In the genomic region with DNA sequence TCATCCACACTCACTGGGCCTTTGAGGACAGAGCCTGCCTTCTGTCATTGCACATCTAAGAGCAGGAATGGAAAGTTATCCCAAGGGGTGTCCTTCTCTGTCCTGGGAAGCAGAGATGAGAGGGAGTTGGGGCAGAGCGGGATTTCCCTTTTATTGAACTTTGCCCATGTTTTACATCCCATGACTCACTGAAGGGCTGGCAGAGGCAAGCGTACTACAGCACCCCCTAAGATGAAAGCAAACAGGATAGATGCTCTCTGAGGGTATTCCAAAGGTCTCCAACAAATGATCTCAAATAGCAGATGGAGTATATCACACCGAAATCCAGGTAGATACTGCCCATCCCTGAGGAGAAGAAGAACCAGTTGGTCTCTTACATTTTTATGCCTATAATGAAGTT, we compare ENCODE assay signal across 30 mouse cellular contexts. TPM values are rescaled to one million over a fixed set of nuclear protein-coding genes. Genes with fewer than 3 reads are reported as not detected.
"Had no signal": no experiment of that assay in that cellular context is flagged by ENCODE, and none has a peak within 500 bp of the region (broad histone marks: within the 10 kb centered on the region; RNA-seq: fewer than 3 reads in every experiment).

No protein-coding gene starts in this region.

- H3K4me1 ChIP-seq: heart, embryonic 10.5 days; heart, embryonic 12.5 days; hindbrain, embryonic 10.5 days; hindbrain, embryonic 13.5 days; hindbrain, embryonic 15.5 days; kidney, embryonic 15.5 days; liver, embryonic 13.5 days; liver, embryonic 15.5 days had no signal

- H3K9me3 ChIP-seq: heart, embryonic 10.5 days; heart, embryonic 12.5 days; hindbrain, embryonic 10.5 days; hindbrain, embryonic 13.5 days; hindbrain, embryonic 15.5 days; kidney, embryonic 15.5 days; limb, embryonic 12.5 days; liver, embryonic 13.5 days; liver, embryonic 15.5 days had no signal

- ATAC-seq: hindbrain, postnatal 0 days; liver, postnatal 0 days had no signal

- H3K27me3 ChIP-seq: heart, embryonic 12.5 days; hindbrain, embryonic 13.5 days; hindbrain, embryonic 15.5 days; kidney, embryonic 15.5 days; liver, embryonic 13.5 days; liver, embryonic 15.5 days had no signal

- H3K4me2 ChIP-seq: heart, embryonic 12.5 days; hindbrain, embryonic 13.5 days; hindbrain, embryonic 15.5 days; kidney, embryonic 15.5 days; limb, embryonic 12.5 days; liver, embryonic 11.5 days; liver, embryonic 13.5 days; liver, embryonic 15.5 days had no signal

- DNase-seq: gastrocnemius, adult 2 months; gastrocnemius, postnatal 10 days; gastrocnemius, postnatal 25 days; heart, adult 2 months; heart, postnatal 10 days; heart, postnatal 4 days; kidney, adult 11 months; kidney, adult 2 months; kidney, adult 9 months; kidney, postnatal 14 days; kidney, postnatal 36 days; layer of hippocampus, adult 9-11 months; layer of hippocampus, postnatal 36 days; left cerebral cortex, postnatal 4 days; liver; liver, embryonic 13.5 days; liver, postnatal 0 days had no signal

- H3K36me3 ChIP-seq: heart, embryonic 10.5 days; heart, embryonic 12.5 days; hindbrain, embryonic 10.5 days; hindbrain, embryonic 13.5 days; hindbrain, embryonic 15.5 days; kidney, embryonic 15.5 days; limb, embryonic 12.5 days; liver, embryonic 13.5 days; liver, embryonic 15.5 days had no signal

- H3K4me3 ChIP-seq: gastrocnemius, adult 2 months; heart, adult 2 months; heart, embryonic 10.5 days; heart, embryonic 12.5 days; hindbrain, embryonic 10.5 days; hindbrain, embryonic 13.5 days; hindbrain, embryonic 15.5 days; kidney, embryonic 15.5 days; limb, embryonic 12.5 days; liver, embryonic 13.5 days; liver, embryonic 15.5 days had no signal

- H3K27ac ChIP-seq: gastrocnemius, adult 2 months; heart, adult 2 months; heart, embryonic 10.5 days; hindbrain, embryonic 10.5 days; hindbrain, embryonic 13.5 days; hindbrain, embryonic 15.5 days; hindbrain, postnatal 0 days; kidney, embryonic 15.5 days; kidney, postnatal 0 days; limb, embryonic 12.5 days; liver, embryonic 13.5 days; liver, embryonic 15.5 days had no signal

- H3K9ac ChIP-seq: heart, embryonic 12.5 days; hindbrain, embryonic 13.5 days; hindbrain, embryonic 15.5 days; kidney, embryonic 15.5 days; limb, embryonic 12.5 days; liver, embryonic 13.5 days; liver, embryonic 15.5 days; liver, postnatal 0 days had no signal

RNA-seq across cellular contexts. Expression of gene Barx2, which starts 37.7 kb away (rescaled TPM):
- polyA plus RNA-seq: heart, embryonic 12.5 days; heart, embryonic 14.5 days; heart, embryonic 16.5 days; hindbrain, embryonic 13.5 days; liver, embryonic 11.5 days; liver, embryonic 13.5 days; liver, embryonic 15.5 days; liver, postnatal 0 days had no signal
